Mouse (Mus musculus) spleen, adult 2 months (tissue): ENCODE data around the gene Gm21885.

ENCODE experiments used
- CTCF ChIP-seq: fragments of 200-500 bp; IDR thresholded peaks from 2 replicates; pipeline ENCODE4 v1.5.1; 2011; ENCODE audit warnings: mild to moderate bottlenecking, inconsistent platforms; ENCODE audit not compliant: insufficient read depth, insufficient read length, insufficient replicate concordance; ENCODE audit errors: extremely low read depth
- POLR2A ChIP-seq: fragments of 200-500 bp; IDR thresholded peaks from 2 replicates; pipeline ENCODE4 v1.6.1; 2011; ENCODE audit warnings: low read depth, low read length, inconsistent platforms

- TF ChIP-seq CTCF (no peak), POLR2A (no peak)
Measured at GRCm38 (mm10) chr11:94253156-94253555, 28.5 kb upstream of the Gm21885 start.
